Mouse (Mus musculus) embryonic facial prominence, embryonic 14.5 days (tissue): ENCODE measurements around the gene Vezf1. TPM values are rescaled to one million over a fixed set of nuclear protein-coding genes. Genes with fewer than 3 reads are reported as not detected.
A peak's percentile ranks its signal among the peaks of the same experiment; 100 is the strongest.

Experiments used
- ATAC-seq: fragments of 200-750 bp; cut with Nextera tagmentation; 2 replicates; pipeline ENCODE4 v1.8.0; 2017; ENCODE audit warnings: low read depth, moderate number of reproducible peaks, moderate TSS enrichment
- DNase-seq: peaks from one replicate; pipeline ENCODE4 v3.0.0-alpha.2; 2015; ENCODE audit warnings: low spot score
- H3K27ac ChIP-seq: fragments of 300-500 bp; sonication (generic); replicated peaks from 2 replicates; pipeline ENCODE4 v1.5.1; 2014; ENCODE audit warnings: low read depth, mild to moderate bottlenecking, low read length, moderate library complexity
- H3K27me3 ChIP-seq: fragments of 300-500 bp; sonication (generic); replicated peaks from 2 replicates; pipeline ENCODE4 v1.6.1; 2014; ENCODE audit warnings: low read length; ENCODE audit not compliant: control insufficient read depth, insufficient read depth
- H3K36me3 ChIP-seq: fragments of 300-500 bp; sonication (generic); 2 replicates; pipeline ENCODE4 v1.6.1; 2014; ENCODE audit warnings: low read length, mixed read lengths; ENCODE audit not compliant: control insufficient read depth, insufficient read depth
- H3K4me1 ChIP-seq: fragments of 300-500 bp; sonication (generic); 2 replicates; pipeline ENCODE4 v1.6.1; 2014; ENCODE audit warnings: antibody characterized with exemption, low read length; ENCODE audit not compliant: control insufficient read depth, insufficient read depth
- H3K4me2 ChIP-seq: fragments of 300-500 bp; sonication (generic); 2 replicates; pipeline ENCODE4 v1.6.1; 2014; ENCODE audit warnings: low read depth, mild to moderate bottlenecking, low read length, moderate library complexity, mixed read lengths
- H3K4me3 ChIP-seq: fragments of 300-500 bp; sonication (generic); 2 replicates; pipeline ENCODE4 v1.5.1; 2014; ENCODE audit warnings: low read depth, mild to moderate bottlenecking, low read length
- H3K9ac ChIP-seq: fragments of 300-500 bp; sonication (generic); 2 replicates; pipeline ENCODE4 v1.6.1; 2014; ENCODE audit warnings: low read depth, mild to moderate bottlenecking, low read length, moderate library complexity, mixed read lengths
- H3K9me3 ChIP-seq: fragments of 300-500 bp; sonication (generic); 2 replicates; pipeline ENCODE4 v1.6.1; 2016; ENCODE audit warnings: low read length; ENCODE audit not compliant: control insufficient read depth
- WGBS: fragments of 180-500 bp; shearing (Covaris S2); extraction: QIAGEN DNeasy Blood & Tissue Kit; methylation state at CpG from one replicate; pipeline ENCODE4 v1.1.7; 2014; 5-methylcytosine and 5-hydroxymethylcytosine counted together
- polyA plus RNA-seq: library from polyadenylated mRNA; unstranded; fragments of >200 nt; fragmentation: Nextera tagmentation; extraction: Ambion mirVana; gene quantifications from 2 replicates; pipeline ENCODE4 v1.2.1, GENCODE M21; 2014

The Vezf1 gene
- polyA plus RNA-seq, 1 experiment from 2014 or later = 35.3 TPM

DNA sequence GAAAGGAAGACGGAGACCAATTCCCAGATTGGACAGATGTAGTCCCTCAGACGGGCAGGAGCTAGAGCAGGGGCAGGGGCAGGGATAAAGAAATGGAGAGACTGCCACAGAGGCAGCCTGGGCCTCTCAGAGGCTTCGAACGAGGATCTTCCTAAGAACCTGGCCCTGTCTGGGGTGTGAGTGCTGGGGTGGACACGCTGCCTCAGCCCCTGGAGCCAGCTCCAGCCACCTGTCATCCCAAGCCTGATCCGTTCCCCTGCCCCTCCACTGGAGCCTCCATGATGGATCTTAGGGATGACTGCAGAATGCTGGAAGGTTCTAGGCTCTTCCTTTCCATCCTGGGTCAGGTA, 50.0 kb downstream of the Vezf1 start:
- Histone ChIP-seq H3K36me3 (no peaks in the 10 kb centered on the region), H3K4me3 (no peak overlapping the region), H3K9me3 (no peaks in the 10 kb centered on the region), H3K4me1 (peaks cover 48% of the 10 kb centered on the region), H3K27me3 (no peaks in the 10 kb centered on the region), H3K4me2 (no peak overlapping the region), H3K9ac (peak overlapping the region; percentile 32; the same call in 1 of the 2 replicates), H3K27ac (peak overlapping the region; percentile 86)
- ATAC-seq (no peak), DNase-seq (no peak)
- 41% methylated on average over 3 of the region's 6 CpGs for WGBS

DNA sequence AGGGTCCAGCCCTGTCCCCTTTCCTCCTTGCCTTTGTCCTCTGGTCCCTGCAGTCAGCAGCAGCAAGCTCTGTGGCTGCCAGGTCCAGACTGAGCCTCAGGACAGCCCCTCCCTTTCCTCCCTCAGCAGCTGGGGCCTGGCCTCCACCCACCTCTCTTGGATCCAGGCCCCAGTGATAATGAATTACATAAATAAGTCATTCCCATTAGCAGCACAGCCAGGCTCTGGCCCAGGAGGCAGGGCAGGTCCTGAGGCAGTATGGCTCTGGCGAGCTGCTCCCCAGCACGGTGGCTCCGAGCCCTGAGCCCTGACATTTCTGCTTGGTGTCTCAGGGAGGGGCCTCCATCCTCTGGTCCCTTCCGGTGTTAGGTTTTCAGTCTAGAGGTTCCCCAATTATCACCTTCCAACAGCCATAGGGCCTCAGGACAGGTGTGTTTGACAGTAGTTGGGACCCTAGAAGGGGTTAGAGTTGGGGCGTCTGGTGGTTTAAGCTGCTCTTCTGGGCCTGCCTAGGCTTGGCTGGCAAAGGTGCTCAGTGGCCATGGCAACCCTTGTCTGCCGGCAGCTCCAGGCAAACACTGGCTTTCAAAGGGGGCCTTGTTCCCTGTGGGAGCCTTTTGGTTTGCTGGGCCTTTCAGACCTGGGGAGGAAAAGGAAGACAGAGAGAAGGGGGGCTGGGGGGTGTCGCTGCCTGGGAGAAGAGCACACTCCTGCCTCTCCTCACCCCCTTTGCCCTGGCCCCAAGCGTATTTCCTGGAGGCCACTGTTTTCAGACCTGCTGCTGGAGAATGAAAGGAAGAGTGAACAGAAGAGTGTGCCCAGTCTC, 51.0 kb downstream of the Vezf1 start:
- H3K9ac ChIP-seq = peak overlapping the region; percentile 32
- H3K27ac ChIP-seq = peak overlapping the region; percentile 86
- no peaks in the 10 kb centered on the region for H3K36me3 ChIP-seq
- no peak overlapping the region for H3K4me3 ChIP-seq
- H3K27me3 ChIP-seq = no peaks in the 10 kb centered on the region
- 22% methylated on average over 8 of the region's 8 CpGs for WGBS
- ATAC-seq (peak; percentile 86), DNase-seq (peak; percentile 88)
- H3K4me1 ChIP-seq = peaks cover 43% of the 10 kb centered on the region
- H3K9me3 ChIP-seq = no peaks in the 10 kb centered on the region
- H3K4me2 ChIP-seq = peak overlapping the region; percentile 20; the same call in 1 of the 2 replicates

- H3K4me3 ChIP-seq = no peak overlapping the region
- H3K4me2 ChIP-seq = no peak overlapping the region
- 38% methylated on average over 5 of the region's 5 CpGs for WGBS
- H3K27me3 ChIP-seq = no peaks in the 10 kb centered on the region
- H3K36me3 ChIP-seq = no peaks in the 10 kb centered on the region
- peak overlapping the region; percentile 25; the same call in 1 of the 2 replicates for H3K27ac ChIP-seq
- no peaks in the 10 kb centered on the region for H3K9me3 ChIP-seq
- H3K4me1 ChIP-seq = peaks cover 44% of the 10 kb centered on the region
- H3K9ac ChIP-seq = no peak overlapping the region
- ATAC-seq (no peak), DNase-seq (no peak)
Measured at GRCm38 (mm10) chr11:88122545-88122944, 54.5 kb downstream of the Vezf1 start.

DNA sequence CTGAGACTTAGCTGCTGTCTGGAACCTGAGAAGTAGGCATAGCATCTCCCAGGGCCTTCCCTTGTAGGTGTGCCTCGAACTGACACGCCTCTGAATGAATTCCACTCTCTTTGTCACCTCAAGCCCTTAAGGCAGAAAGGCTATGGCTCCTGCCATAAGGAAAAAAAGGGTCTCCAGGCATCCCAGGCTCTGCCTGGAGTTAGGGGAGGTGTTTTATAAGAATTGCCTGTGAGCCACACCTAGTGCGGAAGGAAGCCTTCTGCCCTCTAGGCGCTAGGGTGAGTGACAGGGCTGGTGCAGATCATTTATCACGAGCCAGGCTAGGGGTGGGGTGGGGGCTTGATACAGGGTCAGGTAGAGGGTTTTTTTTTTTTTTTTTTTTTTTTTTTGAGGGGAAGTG, 54.9 kb downstream of the Vezf1 start:
- no peak for DNase-seq
- Histone ChIP-seq H3K9me3 (no peaks in the 10 kb centered on the region), H3K36me3 (no peaks in the 10 kb centered on the region), H3K4me2 (no peak overlapping the region), H3K4me1 (peaks cover 41% of the 10 kb centered on the region), H3K27ac (peak overlapping the region; percentile 24; the same call in 1 of the 2 replicates), H3K4me3 (no peak overlapping the region), H3K27me3 (no peaks in the 10 kb centered on the region), H3K9ac (no peak overlapping the region)
- ATAC-seq = no peak
- WGBS = 58% methylated on average over 5 of the region's 5 CpGs

DNA sequence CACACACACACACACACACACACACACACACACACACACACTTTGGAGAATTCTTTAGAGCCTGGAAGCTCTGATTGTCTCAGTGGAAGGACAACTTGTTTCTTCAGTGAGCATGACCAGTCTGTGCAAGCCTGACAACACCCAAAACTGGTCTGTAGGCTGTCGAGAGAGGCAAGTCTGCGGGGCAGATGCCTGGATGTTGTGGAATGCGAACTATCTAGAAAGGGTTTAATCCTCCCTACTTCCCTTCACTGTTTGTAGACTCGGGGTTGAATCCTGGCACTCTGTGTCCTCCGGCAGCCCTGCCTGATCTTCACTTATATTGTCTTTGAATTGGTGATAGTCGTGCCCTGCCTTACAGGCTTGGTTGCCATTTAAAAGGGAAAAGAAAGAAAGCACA, 55.7 kb downstream of the Vezf1 start:
- no peaks in the 10 kb centered on the region for H3K36me3 ChIP-seq
- ATAC-seq = no peak; the same call in 1 of the 2 replicates
- H3K9me3 ChIP-seq = no peaks in the 10 kb centered on the region
- H3K27ac ChIP-seq = peak overlapping the region; percentile 3
- no peak overlapping the region for H3K4me2 ChIP-seq
- WGBS = 28% methylated on average over 6 of the region's 6 CpGs
- H3K4me1 ChIP-seq = peaks cover 34% of the 10 kb centered on the region
- H3K4me3 ChIP-seq = no peak overlapping the region
- H3K27me3 ChIP-seq = no peaks in the 10 kb centered on the region
- DNase-seq = peak; percentile 81
- H3K9ac ChIP-seq = no peak overlapping the region

GRCm38 (mm10) chr11:88125483-88125882, 57.4 kb downstream of the Vezf1 start:
- H3K9ac ChIP-seq = no peak overlapping the region
- H3K9me3 ChIP-seq = no peaks in the 10 kb centered on the region
- ATAC-seq (no peak), DNase-seq (no peak)
- H3K4me3 ChIP-seq = no peak overlapping the region
- no peak overlapping the region for H3K27ac ChIP-seq
- no peaks in the 10 kb centered on the region for H3K36me3 ChIP-seq
- no peak overlapping the region for H3K4me2 ChIP-seq
- H3K27me3 ChIP-seq = no peaks in the 10 kb centered on the region
- WGBS = 61% methylated on average over 6 of the region's 7 CpGs
- H3K4me1 ChIP-seq = peaks cover 21% of the 10 kb centered on the region

- Histone ChIP-seq H3K27me3 (no peaks in the 10 kb centered on the region), H3K4me1 (peaks cover 22% of the 10 kb centered on the region), H3K4me3 (no peak overlapping the region), H3K27ac (no peak overlapping the region; the same call in 1 of the 2 replicates), H3K9ac (no peak overlapping the region), H3K9me3 (no peaks in the 10 kb centered on the region), H3K4me2 (no peak overlapping the region), H3K36me3 (no peaks in the 10 kb centered on the region)
- peak; percentile 57 for DNase-seq
- 26% methylated on average over 5 of the region's 5 CpGs for WGBS
- ATAC-seq = no peak; the same call in 1 of the 2 replicates
Measured at GRCm38 (mm10) chr11:88126306-88126793, 58.3 kb downstream of the Vezf1 start.

DNA sequence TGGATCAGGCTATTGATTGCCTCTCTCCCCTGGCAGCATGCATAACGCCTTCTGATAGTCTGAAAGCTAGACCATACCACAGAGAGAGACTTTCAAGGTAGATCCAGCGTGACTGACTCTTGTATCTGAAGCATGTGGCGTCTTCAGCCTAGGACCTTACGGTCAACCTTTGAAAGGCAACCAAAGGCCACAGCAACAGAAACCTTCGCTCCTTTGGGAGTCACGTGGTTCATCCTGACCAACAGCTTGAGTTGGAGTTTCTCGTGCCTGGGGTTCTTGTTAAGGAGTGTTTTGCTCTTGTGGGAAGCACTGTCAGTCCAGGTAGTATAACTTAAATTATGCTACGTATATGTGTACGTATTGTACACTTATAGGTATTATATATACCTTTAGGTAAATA, 60.4 kb downstream of the Vezf1 start:
- ATAC-seq (no peak), DNase-seq (no peak)
- H3K4me3 ChIP-seq = no peak overlapping the region
- no peak overlapping the region for H3K27ac ChIP-seq
- H3K27me3 ChIP-seq = no peaks in the 10 kb centered on the region
- no peaks in the 10 kb centered on the region for H3K9me3 ChIP-seq
- no peak overlapping the region for H3K4me2 ChIP-seq
- peaks cover 2% of the 10 kb centered on the region; the same call in 1 of the 2 replicates for H3K36me3 ChIP-seq
- WGBS = 90% methylated on average over 9 of the region's 9 CpGs
- peaks cover 23% of the 10 kb centered on the region for H3K4me1 ChIP-seq
- no peak overlapping the region for H3K9ac ChIP-seq

DNA sequence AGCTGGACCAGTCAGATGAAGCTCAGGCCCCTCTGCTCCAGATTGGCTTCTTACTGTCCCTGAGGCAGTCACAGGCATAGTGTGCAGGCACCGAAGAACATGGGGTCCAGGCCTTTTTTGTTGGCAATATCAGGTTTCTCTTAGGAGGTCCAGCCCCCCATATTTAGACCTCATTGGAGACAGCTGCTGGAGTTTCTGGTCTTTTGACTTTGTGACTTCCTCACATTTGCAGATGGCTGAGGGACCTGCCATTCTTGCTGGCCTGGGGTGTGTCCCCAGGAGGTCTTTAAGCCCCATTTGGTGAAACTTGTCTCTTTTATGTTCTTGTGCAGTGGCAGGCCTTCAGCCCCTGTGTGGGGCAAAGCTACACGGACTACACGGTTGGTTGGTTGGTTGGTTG, 61.2 kb downstream of the Vezf1 start:
- Histone ChIP-seq H3K9ac (no peak overlapping the region), H3K4me1 (peaks cover 18% of the 10 kb centered on the region), H3K9me3 (no peaks in the 10 kb centered on the region), H3K4me2 (no peak overlapping the region), H3K4me3 (no peak overlapping the region), H3K36me3 (peaks cover 4% of the 10 kb centered on the region; the same call in 1 of the 2 replicates), H3K27ac (no peak overlapping the region), H3K27me3 (no peaks in the 10 kb centered on the region)
- ATAC-seq = no peak
- WGBS = 55% methylated on average over 3 of the region's 3 CpGs
- DNase-seq = no peak
